8 mouse cellular contexts compared by ENCODE assay signal in genomic region chr2:160066491-160067303, GRCm38 (mm10).
A peak's percentile ranks its signal among the peaks of the same experiment; 100 is the strongest.
DNase-seq lines count a peak whose midpoint lies in the region; ATAC-seq and TF ChIP-seq lines count a peak whose summit lies in the region.

No protein-coding gene starts in this region.

- TF ChIP-seq CTCF in stomach, postnatal 0 days (IDR thresholded peaks at IDR 0.05; ENCODE audit: low read depth), result no peak

- H3K9ac ChIP-seq in stomach, embryonic 14.5 days (replicated peaks; ENCODE audit: low read depth, low read length), result no peak overlapping the region
- H3K9ac ChIP-seq in stomach, postnatal 0 days (ENCODE audit: low read length), result no peak overlapping the region

- no peaks in the 10 kb centered on the region for H3K9me3 ChIP-seq in stomach, embryonic 14.5 days (ENCODE audit: control insufficient read depth, low read depth, low read length)
- no peaks in the 10 kb centered on the region for H3K9me3 ChIP-seq in stomach, postnatal 0 days (ENCODE audit: control insufficient read depth, low read length)
- H3K9me3 ChIP-seq in midbrain, embryonic 10.5 days (replicated peaks), result no peaks in the 10 kb centered on the region

- no peak for ATAC-seq in stomach, embryonic 14.5 days (ENCODE audit: insufficient number of reproducible peaks, insufficient read depth, low FRiP score, low read depth)
- ATAC-seq in stomach, postnatal 0 days (ENCODE audit: low FRiP score, low TSS enrichment), result no peak

- no peak overlapping the region for H3K4me2 ChIP-seq in stomach, embryonic 14.5 days (replicated peaks; ENCODE audit: low read depth, low read length)
- no peak overlapping the region for H3K4me2 ChIP-seq in stomach, postnatal 0 days (replicated peaks; ENCODE audit: low read depth)

- 38% methylated on average over 6 of the region's 6 CpGs for WGBS in stomach, embryonic 14.5 days
- 39% methylated on average over 6 of the region's 6 CpGs for WGBS in stomach, postnatal 0 days
- 65% methylated on average over 6 of the region's 6 CpGs for WGBS in midbrain, embryonic 10.5 days

- H3K36me3 ChIP-seq in stomach, embryonic 14.5 days (ENCODE audit: control insufficient read depth, insufficient read depth, low read length), result no peaks in the 10 kb centered on the region
- H3K36me3 ChIP-seq in stomach, postnatal 0 days (ENCODE audit: control insufficient read depth, insufficient read depth, low read length), result no peaks in the 10 kb centered on the region
- H3K36me3 ChIP-seq in midbrain, embryonic 10.5 days, result no peaks in the 10 kb centered on the region

- no peaks in the 10 kb centered on the region for H3K27me3 ChIP-seq in stomach, embryonic 14.5 days (ENCODE audit: control insufficient read depth, insufficient read depth, low read length)
- no peaks in the 10 kb centered on the region for H3K27me3 ChIP-seq in stomach, postnatal 0 days (ENCODE audit: control insufficient read depth, insufficient read depth, low read length)
- H3K27me3 ChIP-seq in midbrain, embryonic 10.5 days (ENCODE audit: low read depth, poor library complexity, severe bottlenecking), result no peaks in the 10 kb centered on the region

- DNase-seq in stomach, postnatal 0 days (ENCODE audit: low spot score), result no peak
- DNase-seq in frontal cortex, adult 2 months (ENCODE audit: extremely low spot score in 1 of 2, low spot score in 1 of 2), result peak; percentile 10 to 57
- DNase-seq in heart, postnatal 10 days, result peak; percentile 70 to 72
- DNase-seq in layer of hippocampus, postnatal 10 days (ENCODE audit: low spot score in 2 of 2), result peak; percentile 34 to 49
- peak; percentile 49 to 58 for DNase-seq in right cerebral cortex, postnatal 10 days (ENCODE audit: low spot score in 2 of 2)
- DNase-seq in midbrain, embryonic 10.5 days (ENCODE audit: low spot score), result no peak
- DNase-seq in thymus, adult 18-20 months, result no peak

- no peak for TF ChIP-seq EP300 in stomach, postnatal 0 days (optimal IDR thresholded peaks at IDR 0.05)

- intact Hi-C loops in heart, postnatal 10 days (cut with DNase I), result no loop called here

- H3K4me1 ChIP-seq in stomach, embryonic 14.5 days (ENCODE audit: control insufficient read depth, insufficient read depth, low read length), result peaks cover 14% of the 10 kb centered on the region; the same call in 1 of the 2 replicates
- H3K4me1 ChIP-seq in stomach, postnatal 0 days (replicated peaks; ENCODE audit: control insufficient read depth, insufficient read depth), result peaks cover 2% of the 10 kb centered on the region; the same call in 1 of the 2 replicates
- 0 out of 2 replicates have a peak, but pooled peaks cover 3% of the 10 kb centered on the region for H3K4me1 ChIP-seq in midbrain, embryonic 10.5 days

- no peak overlapping the region for H3K4me3 ChIP-seq in stomach, embryonic 14.5 days (ENCODE audit: low read depth, low read length)
- H3K4me3 ChIP-seq in stomach, postnatal 0 days (ENCODE audit: low read depth, low read length), result no peak overlapping the region
- no peak overlapping the region for H3K4me3 ChIP-seq in midbrain, embryonic 10.5 days

- peak overlapping the region; percentile 30; the same call in 1 of the 2 replicates for H3K27ac ChIP-seq in stomach, embryonic 14.5 days (ENCODE audit: low read length)
- no peak overlapping the region for H3K27ac ChIP-seq in stomach, postnatal 0 days (replicated peaks)
- no peak overlapping the region for H3K27ac ChIP-seq in midbrain, embryonic 10.5 days (replicated peaks)

Comparison
In these comparisons a context has a peak if more than half of its experiments do, and no peak if none do; other contexts are left out.
1. DNase-seq: peak in frontal cortex, adult 2 months (2 of 2), heart, postnatal 10 days (2 of 2), layer of hippocampus, postnatal 10 days (2 of 2) and right cerebral cortex, postnatal 10 days (2 of 2); none in stomach, postnatal 0 days (single experiment), midbrain, embryonic 10.5 days (single experiment) and thymus, adult 18-20 months (0 of 2).